Mouse (Mus musculus): ENCODE results near the gene Cdk5rap3.

GRCm38 (mm10) chr11:96931327-96932062, 15.2 kb upstream of the Cdk5rap3 start:
- TF ChIP-seq CTCF (IDR thresholded peaks at IDR 0.05; ENCODE audit: low read depth) (no peak), EP300 (IDR thresholded peaks at IDR 0.05; ENCODE audit: low read depth) (no peak)
